Mouse (Mus musculus) ES-CJ7 (cell line): ENCODE measurements at regions not wholly inside any gene's neighbourhood (a gene's known extent, or its start where the extent isn't known, plus 50 kb on each side); places are given as distances from the start of the nearest gene placed in this dataset.

Source experiments
- DNase-seq: peaks from one replicate; pipeline ENCODE4 v3.0.0; 2011; ENCODE audit warnings: low read depth, low spot score

DNA sequence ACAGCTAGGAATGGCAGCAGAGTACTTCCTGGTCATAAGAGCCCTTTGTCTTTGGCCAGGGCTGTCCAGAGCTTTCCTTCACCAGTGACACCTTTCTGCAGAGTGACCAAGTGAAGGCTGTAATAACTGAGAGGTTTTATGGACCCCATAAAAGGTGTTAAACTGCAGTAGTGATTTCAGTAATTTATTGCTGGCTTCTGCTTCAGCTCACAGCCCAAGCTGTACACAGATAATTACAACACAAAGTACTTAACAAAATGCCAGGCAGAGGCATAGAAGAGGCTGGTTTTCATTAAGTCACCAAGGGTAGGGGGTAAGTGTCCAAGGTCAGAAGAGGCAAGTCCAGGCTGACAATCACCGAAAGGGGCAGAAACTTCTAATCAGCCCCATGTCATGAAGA, 83.8 kb downstream of the Eif4e start:
- no peak for DNase-seq

DNA sequence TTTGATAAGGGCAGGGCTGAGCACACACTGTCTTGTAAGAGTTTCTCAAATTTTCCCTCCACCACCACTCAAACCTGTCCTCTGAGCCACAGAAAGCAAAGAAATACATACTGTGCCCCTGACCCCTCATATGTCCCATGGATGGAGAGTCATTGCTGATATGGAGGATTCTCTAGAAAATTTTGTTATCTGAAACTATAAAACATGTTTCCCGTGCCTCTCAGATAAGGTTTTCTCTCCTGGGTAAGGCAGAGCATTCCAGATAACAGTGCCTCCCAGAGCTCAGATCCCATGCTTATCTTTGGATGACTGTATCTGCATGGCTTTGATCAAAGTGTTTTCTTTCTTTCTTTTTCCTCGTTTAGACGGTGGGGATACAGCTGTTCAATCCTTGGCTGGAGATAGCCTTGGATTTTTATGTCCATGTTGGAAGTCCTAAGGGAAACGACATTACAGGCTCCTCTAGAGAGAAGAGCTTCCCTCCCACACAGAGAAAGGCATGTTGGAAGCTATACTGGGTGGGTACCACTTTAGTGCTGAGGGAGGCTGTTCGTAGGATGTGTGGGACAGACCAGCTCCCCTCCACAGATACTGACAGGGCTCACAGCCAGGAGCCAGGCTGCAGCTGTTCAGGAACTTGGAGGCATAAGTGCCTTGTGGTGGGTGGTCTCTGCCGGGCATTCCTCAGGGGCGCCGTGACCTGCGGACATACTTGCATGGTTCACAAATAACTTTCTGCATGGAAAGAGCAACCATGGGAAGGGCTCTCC, 87.1 kb downstream of the Eif4e start:
- no peak for DNase-seq

DNA sequence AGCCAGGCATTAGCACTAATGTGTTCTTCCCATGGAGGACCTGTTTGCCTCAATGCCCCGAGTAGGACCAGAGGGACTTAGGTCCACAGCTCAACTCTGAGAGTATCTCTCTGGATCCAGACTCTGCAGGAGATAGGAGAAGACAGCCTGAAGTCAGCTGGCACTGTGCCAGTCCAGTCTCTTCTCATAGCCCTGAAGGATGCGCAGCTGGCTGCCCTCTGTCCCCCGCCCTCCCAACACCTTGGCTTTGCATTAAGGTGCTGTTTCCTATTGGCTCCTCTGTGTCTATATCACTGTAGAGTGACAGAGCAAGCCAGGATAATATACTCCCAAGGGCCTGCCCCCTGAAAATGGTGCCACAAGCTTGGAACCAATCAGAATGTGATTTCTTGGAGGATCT, 87.7 kb downstream of the Eif4e start:
- no peak for DNase-seq

DNA sequence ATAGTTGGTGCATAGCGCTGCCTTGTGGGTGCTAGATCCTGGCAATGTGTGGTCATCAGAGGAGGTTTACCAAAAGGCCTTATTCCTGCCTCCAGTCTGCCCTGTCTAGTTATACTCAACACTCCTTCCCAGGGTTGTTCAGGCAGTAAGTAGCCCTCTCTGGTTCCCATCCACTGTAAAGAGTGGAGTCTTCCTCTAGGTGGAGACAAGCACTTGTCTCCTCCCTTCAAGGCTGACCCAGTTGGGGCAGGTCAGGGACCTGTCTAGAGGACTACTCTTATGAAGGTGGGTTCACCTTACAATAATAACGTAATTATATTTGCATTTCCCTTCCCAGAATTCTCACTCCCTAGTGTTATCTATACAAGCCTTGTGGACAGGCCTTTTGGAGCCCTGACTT, 88.9 kb downstream of the Eif4e start:
- DNase-seq, result no peak

DNA sequence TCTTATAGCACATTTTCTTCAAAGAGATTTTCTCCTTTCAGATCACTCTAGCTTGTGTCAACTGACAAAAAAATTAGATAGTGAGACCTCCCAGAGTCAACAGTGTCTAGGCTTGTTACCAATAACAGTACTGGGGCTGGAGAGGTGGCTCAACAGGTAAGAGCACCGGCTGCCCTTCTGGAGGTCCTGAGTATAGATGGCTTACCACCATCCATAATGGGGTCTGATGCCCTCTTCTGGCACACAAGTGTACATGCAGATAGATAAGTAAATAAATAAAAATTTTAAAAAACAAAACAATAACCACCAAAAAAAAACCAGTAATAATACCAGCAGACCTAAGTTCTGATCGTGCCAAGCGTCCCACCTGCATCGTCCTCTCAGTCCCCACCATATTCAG, 94.3 kb downstream of the Eif4e start:
- peak; percentile 38 for DNase-seq

DNA sequence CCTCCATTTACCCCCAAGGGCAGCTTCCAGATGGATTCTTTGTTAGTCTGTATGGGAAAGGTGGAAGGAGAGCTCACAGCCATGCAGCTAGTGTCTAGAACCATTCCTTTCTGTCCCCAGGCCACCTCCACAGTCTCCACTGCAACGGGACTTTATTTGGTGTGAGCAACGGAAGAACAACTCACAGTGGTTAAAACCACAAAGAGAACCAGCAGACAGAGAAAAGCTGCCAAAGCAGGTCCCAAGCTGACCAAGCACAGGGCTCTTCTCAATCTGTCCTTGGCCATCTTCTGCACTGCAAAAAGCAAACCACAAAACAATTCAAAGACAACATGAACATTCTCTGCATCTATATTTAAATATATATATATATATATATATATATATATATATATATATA, 98.1 kb downstream of the Eif4e start:
- no peak for DNase-seq

DNA sequence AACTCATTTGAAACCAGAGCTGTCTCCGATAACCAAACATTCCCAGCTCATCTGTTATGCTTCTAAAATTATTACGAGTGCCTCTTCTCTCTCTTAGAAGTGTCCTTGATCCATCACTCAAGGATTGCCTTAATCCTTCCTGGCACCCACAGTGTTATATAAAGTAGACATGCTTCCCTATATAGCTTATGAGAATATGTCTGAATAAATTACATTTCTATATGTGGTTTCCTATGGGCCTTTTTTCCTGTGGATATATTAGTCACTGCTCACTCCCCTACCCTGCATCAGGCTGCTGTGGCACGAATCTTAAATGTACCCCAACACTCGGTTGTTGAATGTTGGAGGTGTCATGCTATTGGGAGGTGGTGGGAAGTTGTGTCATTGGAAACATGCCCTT, 100.3 kb downstream of the Eif4e start:
- DNase-seq, result no peak

DNA sequence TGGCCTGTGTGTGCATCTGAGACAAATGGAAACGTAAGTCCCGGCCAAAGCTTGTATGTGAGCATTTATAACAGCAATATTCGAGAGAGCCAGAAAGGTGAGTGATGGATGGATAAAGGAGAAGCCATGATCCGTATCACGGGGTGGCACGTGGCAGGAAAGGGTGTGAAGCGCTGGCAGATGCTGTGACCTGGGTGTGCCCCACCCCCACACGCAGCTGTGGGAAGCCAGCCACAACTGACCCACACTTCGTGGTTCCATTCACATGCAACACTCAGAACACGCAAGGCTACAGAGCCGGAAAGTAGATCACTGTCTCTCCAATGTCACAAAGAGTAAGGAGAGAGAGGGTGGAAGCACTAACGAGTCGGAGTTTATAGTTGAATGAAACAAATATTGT, 104.3 kb downstream of the Eif4e start:
- DNase-seq, result no peak

DNA sequence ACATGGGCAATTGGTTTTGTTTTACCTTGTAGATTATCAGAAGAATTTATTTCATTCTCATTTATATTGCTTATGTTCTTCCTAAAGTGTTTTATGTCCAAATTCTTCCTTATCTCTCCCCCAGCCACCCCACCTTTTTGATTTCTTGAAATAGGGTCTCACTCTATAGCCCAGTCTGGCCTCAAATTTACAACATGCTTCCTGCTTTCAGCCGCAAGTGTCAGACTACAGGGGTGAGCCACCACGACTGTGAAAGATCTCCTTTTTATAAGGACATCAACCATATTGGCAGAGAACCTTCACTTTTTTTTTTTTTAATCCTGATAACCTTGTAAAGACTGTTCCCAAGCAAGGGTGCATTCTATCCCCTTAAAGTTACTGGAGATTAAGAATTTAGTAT, 106.1 kb downstream of the Eif4e start:
- DNase-seq, result no peak

DNA sequence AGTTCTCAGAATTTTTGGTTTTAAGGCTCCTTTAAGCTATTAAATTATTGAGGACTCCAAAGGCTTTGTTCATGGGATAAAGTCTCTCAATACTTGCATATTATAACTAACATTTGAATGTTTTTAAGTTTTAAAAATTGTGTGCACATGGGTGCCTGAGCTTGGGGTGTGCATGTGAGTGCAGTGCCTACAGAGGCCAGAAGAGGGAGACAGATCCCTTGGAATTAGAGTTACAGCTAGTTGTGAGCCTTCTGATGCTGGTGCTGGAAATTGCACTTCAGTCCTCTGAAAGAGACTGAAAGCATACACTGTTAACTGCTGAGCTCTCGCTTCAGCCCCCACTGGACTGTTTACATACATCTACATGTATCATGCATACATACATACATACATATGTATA, 100.0 kb upstream of the Tspan5 start:
- peak; percentile 68 for DNase-seq

DNA sequence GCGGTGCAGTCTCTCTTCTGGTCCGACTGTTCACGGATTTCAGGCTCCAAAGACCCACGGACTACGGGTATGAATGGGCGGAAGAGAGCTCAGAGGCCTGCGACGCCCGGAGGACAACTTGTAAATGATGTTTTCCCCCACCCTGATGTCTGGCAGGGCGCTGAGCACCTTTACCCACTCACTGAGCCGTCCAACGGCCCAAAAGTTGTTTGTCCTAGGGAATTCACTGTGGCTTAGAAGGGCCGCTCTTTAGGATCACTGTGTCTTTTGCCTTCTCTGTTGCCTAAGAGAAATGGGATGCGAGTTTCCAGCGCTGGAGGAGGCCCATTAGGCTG, 98.1 kb upstream of the Tspan5 start:
- no peak for DNase-seq

DNA sequence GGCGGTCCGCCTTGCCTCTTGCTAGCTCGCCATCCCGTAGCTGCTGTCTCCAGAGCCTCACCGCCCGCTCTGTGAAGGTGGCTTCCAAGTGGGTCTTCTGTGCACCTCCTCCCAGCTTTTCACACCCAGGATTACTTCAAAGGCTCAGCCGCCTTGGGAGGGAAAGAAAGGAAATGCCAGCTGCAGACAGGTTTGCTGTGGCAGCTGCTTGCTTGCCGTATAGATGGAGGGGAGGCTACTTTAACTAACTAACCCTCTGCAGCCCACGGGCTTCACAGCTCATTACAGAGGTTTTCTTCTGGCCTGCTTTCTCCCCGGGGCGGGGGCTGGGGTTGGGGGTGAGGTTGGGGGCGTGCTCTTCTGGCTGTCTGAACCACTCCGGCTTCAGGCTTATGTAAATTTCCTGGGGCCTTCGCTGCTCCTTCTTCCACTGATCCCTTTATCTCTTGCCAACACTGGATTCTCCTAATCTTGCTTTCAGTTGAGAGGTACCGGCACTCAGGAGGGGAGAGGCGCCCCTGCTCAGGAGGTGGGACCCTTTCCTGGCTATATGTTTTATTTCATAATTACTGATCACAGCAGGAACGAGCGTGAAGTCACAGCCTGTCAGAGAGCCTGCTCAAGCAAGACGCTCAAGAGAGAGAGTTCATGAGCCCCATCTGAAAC, 97.6 kb upstream of the Tspan5 start:
- peak; percentile 55 for DNase-seq

DNA sequence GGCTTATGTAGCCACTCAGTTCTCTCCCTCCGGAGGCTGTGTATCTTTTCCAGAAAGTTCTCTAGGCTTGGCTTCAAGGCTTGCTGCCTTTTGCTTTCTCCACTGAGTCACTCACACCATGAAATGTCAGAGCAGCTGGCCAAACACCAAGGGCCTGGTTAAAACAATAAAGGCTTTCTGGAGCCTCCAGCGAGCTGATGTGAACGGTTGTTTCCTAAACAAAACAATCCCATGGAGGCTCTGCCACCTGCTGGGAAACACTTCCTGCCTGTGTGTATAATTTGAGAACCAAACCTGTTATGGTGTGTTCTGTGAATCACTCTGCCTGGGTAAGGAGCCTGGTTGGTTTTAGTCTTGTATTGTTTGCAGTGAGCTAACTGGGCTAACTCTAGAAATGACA, 96.7 kb upstream of the Tspan5 start:
- peak; percentile 19 for DNase-seq

DNA sequence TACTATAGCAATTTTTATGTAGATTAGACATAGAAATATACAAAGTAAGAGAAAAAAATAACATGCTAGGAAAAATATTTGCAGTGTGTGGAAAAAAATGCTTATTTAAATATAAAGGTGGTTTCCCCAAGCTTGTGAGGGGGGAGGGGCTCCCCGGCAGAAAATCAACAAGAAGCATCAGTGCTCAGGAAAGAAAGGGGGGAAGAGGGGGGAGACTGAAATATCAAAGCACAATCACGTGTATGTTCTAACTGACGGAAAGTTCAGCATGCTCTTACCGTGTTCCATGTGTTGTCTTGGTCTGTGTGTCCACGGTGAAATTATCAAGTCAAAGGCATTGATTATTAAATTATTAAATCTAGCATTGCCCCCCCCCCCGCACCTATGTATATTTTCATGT, 92.3 kb upstream of the Tspan5 start:
- no peak for DNase-seq

DNA sequence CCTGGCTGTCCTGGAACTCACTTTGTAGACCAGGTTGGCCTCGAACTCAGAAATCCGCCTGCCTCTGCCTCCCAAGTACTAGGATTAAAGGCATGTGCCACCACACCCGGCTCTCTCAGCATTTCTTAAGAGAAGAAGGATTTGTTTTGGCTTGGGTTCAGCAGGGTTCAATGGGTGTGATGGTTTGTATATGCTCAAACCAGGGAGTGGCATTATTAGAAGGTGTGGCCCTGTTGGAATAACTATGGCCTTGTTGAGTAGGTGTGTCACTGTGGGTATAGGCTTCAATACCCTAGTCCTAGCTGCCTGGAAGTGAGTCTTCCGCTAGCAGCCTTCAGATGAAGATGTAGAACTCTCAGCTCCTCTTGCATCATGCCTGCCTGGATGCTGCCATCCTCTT, 91.3 kb upstream of the Tspan5 start:
- peak; percentile 82 for DNase-seq

DNA sequence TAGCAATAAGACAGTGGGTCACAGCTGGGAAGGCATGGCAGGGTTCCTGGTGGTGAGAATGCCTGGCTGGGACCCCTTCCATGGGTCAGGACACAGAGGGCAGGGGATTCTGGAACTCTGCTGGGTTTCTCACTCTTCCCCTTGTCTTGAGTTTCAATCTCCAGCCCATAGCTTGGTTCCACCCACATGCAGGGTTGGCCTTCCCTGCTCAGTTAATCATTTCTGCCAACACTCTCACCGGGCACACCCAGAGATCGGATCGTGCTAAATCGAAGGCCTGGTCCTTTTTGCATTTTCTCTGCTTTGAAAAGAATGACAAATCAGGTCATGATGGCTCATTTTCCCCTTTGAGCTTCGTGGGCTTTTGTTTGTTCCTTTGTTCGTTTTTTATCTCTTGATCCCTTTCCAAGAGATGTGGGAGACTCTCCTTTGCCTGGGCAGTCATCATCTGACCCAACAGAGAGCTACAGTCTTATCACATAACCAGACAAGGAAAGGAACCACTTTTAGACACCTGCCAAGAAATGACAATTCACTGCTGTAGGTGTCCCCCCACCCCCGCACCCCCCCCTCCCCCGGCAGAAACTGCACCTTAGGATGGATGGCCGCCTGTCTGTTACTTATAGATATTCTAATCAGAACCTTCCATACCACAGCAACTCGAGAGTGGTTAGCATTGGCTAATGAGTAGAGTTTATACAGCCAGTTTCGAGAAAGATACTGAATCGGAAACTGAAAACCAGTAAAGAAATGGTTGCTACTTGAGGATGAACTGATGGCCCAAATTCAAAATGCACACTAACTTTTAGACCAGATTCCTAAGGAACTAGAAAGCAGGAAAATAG, 90.4 kb upstream of the Tspan5 start:
- DNase-seq, result peak; percentile 23

DNA sequence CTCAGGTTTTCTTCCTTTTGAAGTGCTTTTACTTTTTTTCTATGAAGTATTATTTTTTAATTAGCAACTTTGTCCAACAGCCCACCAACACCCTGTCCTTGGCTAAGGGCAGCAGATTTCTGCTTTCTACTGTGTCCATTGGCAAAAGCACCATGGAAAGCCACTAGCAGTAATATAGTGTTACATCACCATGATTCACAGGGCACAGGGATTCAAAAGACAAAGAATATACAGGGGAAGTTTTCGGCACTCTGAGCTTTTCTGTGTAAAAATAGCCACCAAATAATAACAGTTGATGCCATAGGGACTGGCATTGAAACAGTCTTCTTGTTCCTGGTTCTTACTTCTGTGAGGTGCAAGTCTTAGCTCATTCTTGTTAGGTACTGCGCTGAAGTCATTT, 89.8 kb upstream of the Tspan5 start:
- DNase-seq, result no peak

DNA sequence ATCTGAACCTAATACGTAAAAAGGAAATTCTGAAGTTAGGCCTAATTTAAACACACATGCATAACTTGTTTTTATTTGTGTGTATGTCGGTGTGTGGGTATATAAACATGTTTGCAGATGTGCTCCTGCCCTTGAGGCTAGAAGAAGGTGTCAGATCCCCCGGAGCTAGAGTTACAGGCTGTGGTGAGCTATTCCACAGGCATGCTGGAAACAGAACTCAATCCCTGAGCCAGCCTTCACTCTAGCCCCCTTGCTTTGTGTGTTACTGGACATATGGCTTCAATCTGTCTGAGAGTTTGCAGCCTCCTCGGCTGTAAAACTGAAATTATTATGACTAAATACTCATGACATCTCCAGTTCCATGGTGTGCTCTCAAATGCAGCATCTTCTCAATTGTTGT, 89.3 kb upstream of the Tspan5 start:
- DNase-seq, result no peak

DNA sequence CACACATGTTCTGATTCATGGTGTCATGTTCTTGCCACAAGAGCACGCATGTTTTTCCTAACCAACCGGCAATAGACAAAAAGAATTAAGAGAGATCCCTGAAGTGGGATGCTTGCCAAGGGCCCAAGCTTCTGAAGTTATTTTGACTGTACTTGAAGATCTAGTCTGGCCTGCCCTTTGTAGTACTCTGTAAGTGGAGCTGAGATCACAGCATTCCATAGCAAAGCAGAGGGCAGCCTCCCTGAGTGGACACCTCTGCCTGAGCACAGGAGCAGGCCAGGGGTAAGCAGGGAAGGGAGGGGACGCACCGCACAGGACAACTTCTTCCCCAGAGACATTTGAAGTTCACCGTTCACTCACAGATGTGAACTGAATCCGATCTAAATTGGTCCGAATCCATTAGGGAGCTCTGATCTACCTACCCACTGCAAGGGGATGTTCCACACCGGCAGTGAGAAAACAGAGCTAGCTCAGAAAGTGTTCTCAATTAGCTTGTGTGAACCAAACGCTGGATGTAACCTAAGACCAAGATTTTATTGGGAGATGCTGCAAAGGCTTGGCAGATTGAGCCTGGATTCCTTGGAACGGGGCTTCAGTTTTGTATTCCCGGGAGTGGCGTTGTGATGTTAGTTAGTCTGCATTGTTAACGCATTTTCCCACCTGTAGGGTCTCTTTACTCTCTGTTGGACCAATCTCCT, 88.3 kb upstream of the Tspan5 start:
- DNase-seq, result no peak

DNA sequence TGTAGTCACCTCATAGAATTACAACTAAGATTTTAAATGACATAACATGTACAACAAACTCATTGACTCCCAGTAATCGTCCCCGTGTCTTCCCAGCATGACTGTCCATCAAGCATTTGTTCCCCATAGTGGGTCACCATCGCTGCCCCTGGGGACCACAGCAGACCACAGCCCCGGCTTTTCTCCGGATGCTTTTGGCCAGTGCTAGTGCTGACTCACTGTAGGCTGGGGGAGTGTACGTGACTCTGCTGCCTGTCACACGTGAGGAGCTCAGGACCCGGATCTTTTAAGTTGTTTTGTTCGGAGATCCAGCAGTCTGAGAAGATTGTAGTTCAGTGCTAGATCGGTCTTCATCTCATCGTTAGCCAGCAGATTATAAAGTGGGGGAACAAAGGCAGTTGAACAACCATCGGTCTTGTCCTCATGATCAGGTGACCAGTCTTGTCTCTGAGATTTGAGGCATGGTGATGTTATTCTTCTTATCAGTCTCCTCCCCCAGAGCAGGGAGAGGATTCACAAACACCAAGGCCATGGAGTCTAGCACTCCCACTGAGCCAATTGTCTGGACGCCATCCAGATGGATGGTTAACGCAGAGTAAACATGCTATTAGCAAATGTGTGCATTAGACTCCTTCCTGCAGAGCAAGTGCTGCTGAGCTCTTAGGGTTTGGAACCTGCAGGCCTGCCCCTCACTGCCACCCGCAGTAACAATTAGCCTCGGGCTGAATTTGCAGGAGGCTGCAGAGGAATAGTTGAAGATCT, 87.2 kb upstream of the Tspan5 start:
- peak; percentile 59 for DNase-seq

DNA sequence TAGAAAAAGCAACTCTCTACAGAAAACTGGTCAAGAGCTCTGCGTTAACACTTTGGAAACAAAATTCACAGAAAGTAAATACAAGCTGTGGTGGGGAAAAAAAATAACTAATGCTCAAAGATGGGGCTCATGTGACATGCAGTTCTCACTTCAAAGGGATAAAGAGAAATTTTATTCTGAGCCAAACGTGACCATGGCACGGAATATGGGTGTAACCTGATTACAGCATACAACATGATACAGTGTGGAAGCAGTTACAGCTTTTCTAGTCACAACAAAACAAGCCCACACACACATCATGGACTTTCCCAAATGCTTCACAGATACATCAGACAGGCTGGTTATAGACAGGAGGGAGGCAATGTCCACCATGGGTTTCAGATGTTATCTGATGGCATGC, 86.5 kb upstream of the Tspan5 start:
- DNase-seq, result no peak
